Mouse (Mus musculus): ENCODE measurements at regions not wholly inside any gene's neighbourhood (a gene's known extent, or its start where the extent isn't known, plus 50 kb on each side); places are given as distances from the start of the nearest gene placed in this dataset.

DNA sequence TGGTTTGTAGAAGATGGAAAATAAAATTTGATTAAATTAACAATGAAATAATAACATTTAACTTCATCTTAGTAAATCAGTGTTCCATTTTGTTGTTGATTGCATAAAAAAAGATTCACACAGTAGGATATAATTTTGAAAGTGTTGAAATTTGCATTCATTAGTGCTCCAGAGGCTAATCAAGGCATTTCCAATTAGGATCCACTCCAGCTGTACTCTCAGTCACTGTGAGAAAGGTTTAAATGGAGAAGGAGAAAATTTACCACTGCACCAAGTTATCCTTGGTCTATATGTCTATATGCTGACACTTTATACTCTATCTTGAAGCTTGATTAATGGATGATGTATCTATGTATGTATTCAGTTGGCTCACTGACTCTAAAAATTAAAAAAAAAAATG is 695.3 kb upstream of the Negr1 start:
- TF ChIP-seq GATA1 (IDR thresholded peaks at IDR 0.05; ENCODE audit: borderline replicate concordance, low read length) (no peak), FLI1 (IDR thresholded peaks at IDR 0.05; ENCODE audit: low read length) (no peak)
